Mouse (Mus musculus) megakaryocyte, embryonic 14.5 days (primary cell): Measurements from ENCODE around the gene Ap3d1. TPM values are rescaled to one million over a fixed set of nuclear protein-coding genes. Genes with fewer than 3 reads are reported as not detected.

Source experiments
- H3K27me3 ChIP-seq: replicated peaks from 2 replicates; pipeline ENCODE3; 2012; ENCODE audit warnings: inconsistent platforms
- H3K36me3 ChIP-seq: replicated peaks from 2 replicates; pipeline ENCODE3; 2012; ENCODE audit warnings: low read length, inconsistent platforms, mixed read lengths
- H3K4me1 ChIP-seq: 2 replicates; pipeline ENCODE4 v1.6.1; 2012; ENCODE audit warnings: inconsistent platforms
- H3K4me3 ChIP-seq: replicated peaks from 2 replicates; pipeline ENCODE3; 2012; ENCODE audit warnings: moderate library complexity, mild to moderate bottlenecking, inconsistent platforms
- H3K9me3 ChIP-seq: 2 replicates; pipeline ENCODE4 v1.6.1; 2012; ENCODE audit warnings: inconsistent platforms
- FLI1 ChIP-seq: IDR thresholded peaks from 2 replicates; pipeline ENCODE4 v1.6.1; 2012; ENCODE audit warnings: low read length, inconsistent platforms, mixed read lengths
- GATA1 ChIP-seq: IDR thresholded peaks from 3 replicates; pipeline ENCODE4 v1.6.1; 2012; ENCODE audit warnings: mixed read lengths, low read length, inconsistent platforms, borderline replicate concordance
- polyA plus RNA-seq: library from polyadenylated mRNA; stranded (reverse); fragments of >175 nt; gene quantifications from 2 replicates; pipeline ENCODE4 v1.2.3, GENCODE M21; 2012; ENCODE audit warnings: low replicate concordance; ENCODE audit not compliant: insufficient read depth

The Ap3d1 gene
- polyA plus RNA-seq, 1 experiment, result 24.8 TPM

GRCm38 (mm10) chr10:80669737-80670485 is 72.2 kb downstream of the Ap3d1 start:
- peaks cover 100% of the 10 kb centered on the region for H3K4me1 ChIP-seq
- no peaks in the 10 kb centered on the region for H3K27me3 ChIP-seq
- H3K36me3 ChIP-seq, result peaks cover 100% of the 10 kb centered on the region
- H3K4me3 ChIP-seq, result no peak overlapping the region
- TF ChIP-seq GATA1, result no peak
- no peak for TF ChIP-seq FLI1
- H3K9me3 ChIP-seq, result no peaks in the 10 kb centered on the region

- H3K4me1 ChIP-seq, result peaks cover 100% of the 10 kb centered on the region
- H3K9me3 ChIP-seq, result no peaks in the 10 kb centered on the region
- H3K36me3 ChIP-seq, result peaks cover 91% of the 10 kb centered on the region
- no peak for TF ChIP-seq FLI1
- TF ChIP-seq GATA1, result no peak
- H3K27me3 ChIP-seq, result no peaks in the 10 kb centered on the region
- peak overlapping the region; percentile 62 for H3K4me3 ChIP-seq
Observed at GRCm38 (mm10) chr10:80669018-80669417, 73.0 kb downstream of the Ap3d1 start.

GRCm38 (mm10) chr10:80668614-80669013 is 73.5 kb downstream of the Ap3d1 start:
- Histone ChIP-seq H3K9me3 (no peaks in the 10 kb centered on the region), H3K27me3 (no peaks in the 10 kb centered on the region), H3K4me3 (peak overlapping the region; percentile 30), H3K36me3 (peaks cover 87% of the 10 kb centered on the region), H3K4me1 (peaks cover 100% of the 10 kb centered on the region)
- TF ChIP-seq GATA1 (no peak), FLI1 (no peak)

GRCm38 (mm10) chr10:80666837-80667412 is 75.1 kb downstream of the Ap3d1 start:
- no peak for TF ChIP-seq FLI1
- no peak for TF ChIP-seq GATA1
- peaks cover 99% of the 10 kb centered on the region for H3K4me1 ChIP-seq
- no peaks in the 10 kb centered on the region for H3K9me3 ChIP-seq
- peaks cover 70% of the 10 kb centered on the region for H3K36me3 ChIP-seq
- H3K27me3 ChIP-seq, result no peaks in the 10 kb centered on the region
- H3K4me3 ChIP-seq, result peak overlapping the region; percentile 42

- Histone ChIP-seq H3K4me1 (peaks cover 94% of the 10 kb centered on the region), H3K36me3 (peaks cover 62% of the 10 kb centered on the region), H3K4me3 (peak overlapping the region; percentile 33), H3K9me3 (no peaks in the 10 kb centered on the region), H3K27me3 (no peaks in the 10 kb centered on the region)
- TF ChIP-seq GATA1 (no peak), FLI1 (no peak)
Observed at GRCm38 (mm10) chr10:80665981-80666733, 75.9 kb downstream of the Ap3d1 start.

GRCm38 (mm10) chr10:80665459-80665858 is 76.6 kb downstream of the Ap3d1 start:
- TF ChIP-seq GATA1 (no peak), FLI1 (no peak)
- Histone ChIP-seq H3K9me3 (no peaks in the 10 kb centered on the region), H3K36me3 (peaks cover 55% of the 10 kb centered on the region), H3K27me3 (no peaks in the 10 kb centered on the region), H3K4me3 (no peak overlapping the region), H3K4me1 (peaks cover 91% of the 10 kb centered on the region)

GRCm38 (mm10) chr10:80665016-80665380 is 77.1 kb downstream of the Ap3d1 start:
- no peak overlapping the region for H3K4me3 ChIP-seq
- no peak for TF ChIP-seq FLI1
- no peak for TF ChIP-seq GATA1
- H3K36me3 ChIP-seq, result peaks cover 50% of the 10 kb centered on the region
- H3K27me3 ChIP-seq, result no peaks in the 10 kb centered on the region
- H3K4me1 ChIP-seq, result peaks cover 87% of the 10 kb centered on the region
- no peaks in the 10 kb centered on the region for H3K9me3 ChIP-seq

GRCm38 (mm10) chr10:80664197-80665015 is 77.7 kb downstream of the Ap3d1 start:
- Histone ChIP-seq H3K4me1 (peaks cover 84% of the 10 kb centered on the region), H3K4me3 (peak overlapping the region; percentile 59)

GRCm38 (mm10) chr10:80663485-80664196 is 78.4 kb downstream of the Ap3d1 start:
- Histone ChIP-seq H3K4me3 (peak overlapping the region; percentile 59), H3K4me1 (peaks cover 83% of the 10 kb centered on the region), H3K36me3 (peaks cover 37% of the 10 kb centered on the region), H3K27me3 (no peaks in the 10 kb centered on the region), H3K9me3 (no peaks in the 10 kb centered on the region)
- TF ChIP-seq FLI1, result no peak
- no peak for TF ChIP-seq GATA1

More at GRCm38 (mm10) chr10:80664197-80665015, 77.7 kb downstream of the Ap3d1 start:
- TF ChIP-seq FLI1 (no peak), GATA1 (no peak)
- Histone ChIP-seq H3K27me3 (no peaks in the 10 kb centered on the region), H3K36me3 (peaks cover 44% of the 10 kb centered on the region), H3K9me3 (no peaks in the 10 kb centered on the region)
